Mouse (Mus musculus) intestine, postnatal 0 days (tissue): ENCODE measurements around the gene Wipf2. TPM values are rescaled to one million over a fixed set of nuclear protein-coding genes. Genes with fewer than 3 reads are reported as not detected.

Experiments used
- ATAC-seq: fragments of 200-750 bp; cut with Nextera tagmentation; 2 replicates; pipeline ENCODE4 v1.8.0; 2017; ENCODE audit warnings: mild to moderate bottlenecking, moderate TSS enrichment, moderate library complexity
- H3K27ac ChIP-seq: fragments of 300-500 bp; sonication (generic); 2 replicates; pipeline ENCODE4 v1.5.1; 2014; ENCODE audit warnings: mild to moderate bottlenecking, low read depth, low read length, moderate library complexity
- H3K27me3 ChIP-seq: fragments of 300-500 bp; sonication (generic); replicated peaks from 2 replicates; pipeline ENCODE4 v1.6.1; 2014; ENCODE audit warnings: low read length, mixed read lengths; ENCODE audit not compliant: control insufficient read depth, insufficient read depth
- H3K36me3 ChIP-seq: fragments of 300-500 bp; sonication (generic); 2 replicates; pipeline ENCODE4 v1.6.1; 2014; ENCODE audit warnings: mild to moderate bottlenecking, moderate library complexity; ENCODE audit not compliant: control insufficient read depth, insufficient read depth
- H3K4me1 ChIP-seq: fragments of 300-500 bp; sonication (generic); replicated peaks from 2 replicates; pipeline ENCODE4 v1.6.1; 2014; ENCODE audit warnings: antibody characterized with exemption, low read length, mixed read lengths; ENCODE audit not compliant: control insufficient read depth, insufficient read depth
- H3K4me2 ChIP-seq: fragments of 300-500 bp; sonication (generic); replicated peaks from 2 replicates; pipeline ENCODE4 v1.6.1; 2014; ENCODE audit warnings: low read depth, mild to moderate bottlenecking, moderate library complexity
- H3K4me3 ChIP-seq: fragments of 300-500 bp; sonication (generic); 2 replicates; pipeline ENCODE4 v1.5.1; 2014; ENCODE audit warnings: low read depth, low read length
- H3K9ac ChIP-seq: fragments of 300-500 bp; sonication (generic); 2 replicates; pipeline ENCODE4 v1.6.1; 2014; ENCODE audit warnings: mild to moderate bottlenecking, low read depth, low read length
- H3K9me3 ChIP-seq: fragments of 300-500 bp; sonication (generic); 2 replicates; pipeline ENCODE4 v1.6.1; 2016; ENCODE audit warnings: mixed run types; ENCODE audit not compliant: control insufficient read depth
- CTCF ChIP-seq: sonication (generic); IDR thresholded peaks from 2 replicates; pipeline ENCODE4 v1.5.1; 2016; ENCODE audit warnings: low read depth, mild to moderate bottlenecking, control low read depth, antibody characterized with exemption, moderate library complexity
- WGBS: fragments of 180-500 bp; shearing (Covaris S2); extraction: QIAGEN DNeasy Blood & Tissue Kit; methylation state at CpG from one replicate; pipeline ENCODE4 v1.1.7; 2014; 5-methylcytosine and 5-hydroxymethylcytosine counted together
- polyA plus RNA-seq: library from polyadenylated mRNA; unstranded; fragments of >200 nt; fragmentation: Nextera tagmentation; extraction: Ambion mirVana; gene quantifications from 2 replicates; pipeline ENCODE4 v1.2.1, GENCODE M21; 2015

Wipf2 gene
- polyA plus RNA-seq, 1 experiment from 2014 or later, result 3.9 TPM

- ATAC-seq, result peak; percentile 42
Measured at GRCm38 (mm10) chr11:98941826-98942550, 78.5 kb downstream of the Wipf2 start.

GRCm38 (mm10) chr11:98942555-98942922, 79.1 kb downstream of the Wipf2 start:
- H3K4me3 ChIP-seq, result peak overlapping the region; percentile 30; the same call in 1 of the 2 replicates
- H3K27me3 ChIP-seq, result no peaks in the 10 kb centered on the region
- ATAC-seq, result no peak
- peak overlapping the region; percentile 89 for H3K27ac ChIP-seq
- peak overlapping the region; percentile 41; the same call in 1 of the 2 replicates for H3K9ac ChIP-seq
- peak overlapping the region; percentile 96 for H3K4me2 ChIP-seq
- TF ChIP-seq CTCF, result no peak
- no peaks in the 10 kb centered on the region for H3K36me3 ChIP-seq
- H3K4me1 ChIP-seq, result peaks cover 36% of the 10 kb centered on the region
- no peaks in the 10 kb centered on the region for H3K9me3 ChIP-seq
- WGBS, result 55% methylated on average over 3 of the region's 3 CpGs

More at GRCm38 (mm10) chr11:98941826-98942550, 78.5 kb downstream of the Wipf2 start:
- Histone ChIP-seq H3K9ac (peak overlapping the region; percentile 41), H3K4me1 (peaks cover 33% of the 10 kb centered on the region), H3K27ac (peak overlapping the region; percentile 89), H3K4me2 (peak overlapping the region; percentile 96), H3K36me3 (no peaks in the 10 kb centered on the region), H3K9me3 (no peaks in the 10 kb centered on the region), H3K4me3 (peak overlapping the region; percentile 30), H3K27me3 (no peaks in the 10 kb centered on the region)
- no peak for TF ChIP-seq CTCF
- WGBS, result 15% methylated on average over 15 of the region's 15 CpGs

- H3K4me3 ChIP-seq, result no peak overlapping the region
- no peak overlapping the region; the same call in 1 of the 2 replicates for H3K9ac ChIP-seq
Measured at GRCm38 (mm10) chr11:98942923-98943641, 79.6 kb downstream of the Wipf2 start.

GRCm38 (mm10) chr11:98943741-98944461, 80.5 kb downstream of the Wipf2 start:
- ATAC-seq, result no peak
- H3K4me2 ChIP-seq, result peak overlapping the region; percentile 96
- TF ChIP-seq CTCF, result peak; percentile 11; the same call in 1 of the 2 replicates
- WGBS, result 50% methylated on average over 14 of the region's 14 CpGs
- no peaks in the 10 kb centered on the region for H3K27me3 ChIP-seq
- no peaks in the 10 kb centered on the region for H3K36me3 ChIP-seq
- no peak overlapping the region for H3K9ac ChIP-seq
- peaks cover 41% of the 10 kb centered on the region for H3K4me1 ChIP-seq
- H3K9me3 ChIP-seq, result no peaks in the 10 kb centered on the region
- no peak overlapping the region for H3K4me3 ChIP-seq
- H3K27ac ChIP-seq, result peak overlapping the region; percentile 52

More at GRCm38 (mm10) chr11:98942923-98943641, 79.6 kb downstream of the Wipf2 start:
- Histone ChIP-seq H3K27ac (peak overlapping the region; percentile 89), H3K9me3 (no peaks in the 10 kb centered on the region), H3K27me3 (no peaks in the 10 kb centered on the region), H3K4me1 (peaks cover 40% of the 10 kb centered on the region), H3K36me3 (no peaks in the 10 kb centered on the region), H3K4me2 (peak overlapping the region; percentile 96)
- 63% methylated on average over 8 of the region's 8 CpGs for WGBS
- ATAC-seq, result no peak
- TF ChIP-seq CTCF, result no peak

GRCm38 (mm10) chr11:98944897-98945604, 81.6 kb downstream of the Wipf2 start:
- Histone ChIP-seq H3K27ac (peak overlapping the region; percentile 52), H3K9ac (no peak overlapping the region), H3K36me3 (peaks cover 2% of the 10 kb centered on the region; the same call in 1 of the 2 replicates), H3K4me2 (no peak overlapping the region; the same call in 1 of the 2 replicates), H3K4me3 (no peak overlapping the region), H3K9me3 (no peaks in the 10 kb centered on the region), H3K27me3 (no peaks in the 10 kb centered on the region), H3K4me1 (peaks cover 31% of the 10 kb centered on the region)
- no peak for TF ChIP-seq CTCF
- WGBS, result 41% methylated on average over 11 of the region's 11 CpGs
- ATAC-seq, result no peak
